Mouse (Mus musculus): ENCODE results near the gene Creld1. TPM values are rescaled to one million over a fixed set of nuclear protein-coding genes. Genes with fewer than 3 reads are reported as not detected.
A peak's percentile ranks its signal among the peaks of the same experiment; 100 is the strongest.

The Creld1 gene
- total and polyA plus RNA-seq, 2 experiments, result 12.3 to 24.4 TPM

DNA sequence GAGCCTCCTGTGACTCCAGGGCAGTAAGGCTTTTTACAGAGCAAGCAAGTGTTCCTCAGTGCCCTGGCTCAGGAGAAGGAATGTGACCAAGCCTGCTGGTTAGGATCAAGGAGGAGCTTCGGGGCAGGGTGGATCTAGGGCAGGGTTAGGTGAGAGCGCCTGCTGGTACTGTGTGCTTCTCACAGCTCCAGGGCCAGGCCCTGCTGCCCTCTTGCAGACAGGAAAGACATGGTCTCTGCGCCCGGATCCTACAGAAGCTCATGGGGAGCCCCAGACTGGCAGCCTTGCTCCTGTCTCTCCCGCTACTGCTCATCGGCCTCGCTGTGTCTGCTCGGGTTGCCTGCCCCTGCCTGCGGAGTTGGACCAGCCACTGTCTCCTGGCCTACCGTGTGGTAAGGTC lies 24.5 kb upstream of the Creld1 start:
- DNase-seq (ENCODE audit: extremely low read depth, low read depth, low spot score), result no peak
- Histone ChIP-seq H3K4me1 (ENCODE audit: control insufficient read depth, insufficient read depth, low read length) (no peaks in the 10 kb centered on the region), H3K36me3 (ENCODE audit: control insufficient read depth, insufficient read depth, low read length) (no peaks in the 10 kb centered on the region), H3K4me3 (ENCODE audit: insufficient read depth, low read depth, low read length) (0 out of 2 replicates have a peak overlapping the region, but pooled peaks have one; percentile 26), H3K27me3 (ENCODE audit: control insufficient read depth, insufficient read depth, low read length) (no peaks in the 10 kb centered on the region), H3K79me2 (ENCODE audit: control insufficient read depth, insufficient read depth, low read length) (no peaks in the 10 kb centered on the region), H3K9ac (ENCODE audit: low read depth, low read length) (no peak overlapping the region), H3K27ac (replicated peaks; ENCODE audit: insufficient read depth, low read depth, low read length) (no peak overlapping the region)
- WGBS, result 66% methylated on average over 10 of the region's 10 CpGs
- TF ChIP-seq CTCF (IDR thresholded peaks at IDR 0.05; ENCODE audit: low read depth, low read length) (no peak), POLR2A (IDR thresholded peaks at IDR 0.05; ENCODE audit: extremely low read depth, insufficient read depth, low read length) (no peak)

DNA sequence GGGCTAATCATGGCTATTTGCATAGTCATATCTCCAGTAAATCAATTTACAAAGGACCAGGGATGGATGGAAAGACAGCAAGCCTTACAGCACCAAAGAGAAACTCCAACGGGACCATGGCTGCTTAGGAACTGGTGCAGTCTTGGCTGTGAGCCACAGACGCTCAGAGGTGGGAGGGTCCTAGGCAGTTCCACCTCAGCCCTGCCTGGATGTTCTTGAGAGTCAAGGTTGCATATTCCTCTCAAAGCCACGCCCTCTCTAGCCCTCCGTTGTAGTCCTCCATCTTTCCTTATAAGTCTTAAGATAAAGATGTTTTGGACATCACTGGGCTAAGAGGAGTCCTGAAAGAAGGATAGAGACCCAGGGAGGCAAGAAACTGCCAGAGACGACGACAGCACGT lies 19.1 kb upstream of the Creld1 start:
- Histone ChIP-seq H3K27me3 (ENCODE audit: control insufficient read depth, insufficient read depth, low read length) (no peaks in the 10 kb centered on the region), H3K4me3 (ENCODE audit: insufficient read depth, low read depth, low read length) (no peak overlapping the region), H3K9ac (ENCODE audit: low read depth, low read length) (no peak overlapping the region), H3K4me1 (ENCODE audit: control insufficient read depth, insufficient read depth, low read length) (no peaks in the 10 kb centered on the region), H3K36me3 (ENCODE audit: control insufficient read depth, insufficient read depth, low read length) (no peaks in the 10 kb centered on the region), H3K27ac (replicated peaks; ENCODE audit: insufficient read depth, low read depth, low read length) (no peak overlapping the region), H3K79me2 (ENCODE audit: control insufficient read depth, insufficient read depth, low read length) (no peaks in the 10 kb centered on the region)
- TF ChIP-seq POLR2A (IDR thresholded peaks at IDR 0.05; ENCODE audit: extremely low read depth, insufficient read depth, low read length) (no peak), CTCF (IDR thresholded peaks at IDR 0.05; ENCODE audit: low read depth, low read length) (no peak)
- 66% methylated on average over 7 of the region's 7 CpGs for WGBS
- DNase-seq (ENCODE audit: extremely low read depth, low read depth, low spot score), result no peak

DNA sequence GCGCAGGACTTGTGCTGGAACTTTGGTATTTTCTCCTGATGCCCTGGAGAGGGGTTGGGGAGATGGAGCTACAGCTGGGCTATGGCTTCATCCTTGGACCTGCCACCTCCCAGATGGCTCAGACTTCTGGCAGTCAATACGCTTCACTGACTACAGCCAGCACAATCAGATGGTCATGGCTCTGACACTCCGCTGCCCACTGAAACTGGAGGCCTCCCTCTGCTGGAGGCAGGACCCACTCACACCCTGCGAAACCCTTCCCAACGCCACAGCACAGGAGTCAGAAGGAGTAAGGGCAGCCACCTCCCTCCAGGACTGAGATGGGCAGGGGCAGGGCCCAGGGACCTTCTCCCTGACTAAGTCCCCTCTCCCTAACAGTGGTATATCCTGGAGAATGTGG lies 17.5 kb upstream of the Creld1 start:
- WGBS, result 73% methylated on average over 5 of the region's 5 CpGs
- H3K79me2 ChIP-seq (ENCODE audit: control insufficient read depth, insufficient read depth, low read length), result no peaks in the 10 kb centered on the region
- no peak for DNase-seq (ENCODE audit: extremely low read depth, low read depth, low spot score)
- H3K27me3 ChIP-seq (ENCODE audit: control insufficient read depth, insufficient read depth, low read length), result no peaks in the 10 kb centered on the region
- no peak overlapping the region for H3K27ac ChIP-seq (replicated peaks; ENCODE audit: insufficient read depth, low read depth, low read length)
- TF ChIP-seq CTCF (IDR thresholded peaks at IDR 0.05; ENCODE audit: low read depth, low read length) (no peak), POLR2A (IDR thresholded peaks at IDR 0.05; ENCODE audit: extremely low read depth, insufficient read depth, low read length) (no peak)
- H3K4me1 ChIP-seq (ENCODE audit: control insufficient read depth, insufficient read depth, low read length), result no peaks in the 10 kb centered on the region; the same call in none of the 2 replicates
- no peak overlapping the region for H3K9ac ChIP-seq (ENCODE audit: low read depth, low read length)
- no peaks in the 10 kb centered on the region for H3K36me3 ChIP-seq (ENCODE audit: control insufficient read depth, insufficient read depth, low read length)
- H3K4me3 ChIP-seq (ENCODE audit: insufficient read depth, low read depth, low read length), result no peak overlapping the region

- Histone ChIP-seq H3K36me3 (ENCODE audit: control insufficient read depth, insufficient read depth, low read length) (no peaks in the 10 kb centered on the region), H3K9ac (ENCODE audit: low read depth, low read length) (no peak overlapping the region), H3K79me2 (ENCODE audit: control insufficient read depth, insufficient read depth, low read length) (peaks cover 5% of the 10 kb centered on the region; the same call in 1 of the 2 replicates), H3K27me3 (ENCODE audit: control insufficient read depth, insufficient read depth, low read length) (no peaks in the 10 kb centered on the region), H3K4me3 (ENCODE audit: insufficient read depth, low read depth, low read length) (no peak overlapping the region), H3K27ac (replicated peaks; ENCODE audit: insufficient read depth, low read depth, low read length) (no peak overlapping the region), H3K4me1 (ENCODE audit: control insufficient read depth, insufficient read depth, low read length) (peaks cover 7% of the 10 kb centered on the region)
- no peak for DNase-seq (ENCODE audit: extremely low read depth, low read depth, low spot score)
- WGBS, result 89% methylated on average over 3 of the region's 3 CpGs
- TF ChIP-seq CTCF (IDR thresholded peaks at IDR 0.05; ENCODE audit: low read depth, low read length) (no peak), POLR2A (IDR thresholded peaks at IDR 0.05; ENCODE audit: extremely low read depth, insufficient read depth, low read length) (no peak)
Measured at GRCm38 (mm10) chr6:113468512-113468911, 14.6 kb upstream of the Creld1 start.

- 7% methylated on average over 9 of the region's 9 CpGs for WGBS
- peaks cover 5% of the 10 kb centered on the region; the same call in 1 of the 2 replicates for H3K79me2 ChIP-seq (ENCODE audit: control insufficient read depth, insufficient read depth, low read length)
- peak overlapping the region; percentile 20 for H3K27ac ChIP-seq (replicated peaks; ENCODE audit: insufficient read depth, low read depth, low read length)
- peak overlapping the region; percentile 81 for H3K9ac ChIP-seq (ENCODE audit: low read depth, low read length)
- no peaks in the 10 kb centered on the region for H3K36me3 ChIP-seq (ENCODE audit: control insufficient read depth, insufficient read depth, low read length)
- H3K4me1 ChIP-seq (ENCODE audit: control insufficient read depth, insufficient read depth, low read length), result peaks cover 7% of the 10 kb centered on the region
- peak; percentile 50 for DNase-seq (ENCODE audit: extremely low read depth, low read depth, low spot score)
- TF ChIP-seq POLR2A (IDR thresholded peaks at IDR 0.05; ENCODE audit: extremely low read depth, insufficient read depth, low read length), result no peak
- peak; percentile 90 for TF ChIP-seq CTCF (IDR thresholded peaks at IDR 0.05; ENCODE audit: low read depth, low read length)
- no peaks in the 10 kb centered on the region for H3K27me3 ChIP-seq (ENCODE audit: control insufficient read depth, insufficient read depth, low read length)
- peak overlapping the region; percentile 60 for H3K4me3 ChIP-seq (ENCODE audit: insufficient read depth, low read depth, low read length)
Measured at GRCm38 (mm10) chr6:113469021-113469420, 14.1 kb upstream of the Creld1 start.

DNA sequence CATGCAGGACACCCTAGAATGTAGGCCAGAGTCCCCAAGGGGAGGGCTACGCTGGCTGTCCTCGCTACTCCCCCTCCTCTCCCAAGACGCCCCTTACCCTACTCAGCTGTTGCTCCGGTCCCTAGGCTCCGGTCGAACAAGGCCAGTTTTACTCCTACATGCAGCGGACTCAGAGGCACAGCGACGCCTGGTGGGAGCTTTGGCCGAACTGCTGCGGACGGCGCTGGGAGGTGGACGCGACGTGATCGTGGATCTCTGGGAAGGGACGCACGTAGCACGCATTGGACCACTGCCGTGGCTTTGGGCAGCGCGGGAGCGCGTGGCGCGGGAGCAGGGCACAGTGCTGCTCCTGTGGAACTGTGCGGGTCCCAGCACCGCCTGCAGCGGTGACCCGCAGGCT lies 13.7 kb upstream of the Creld1 start:
- H3K36me3 ChIP-seq (ENCODE audit: control insufficient read depth, insufficient read depth, low read length), result no peaks in the 10 kb centered on the region
- peak overlapping the region; percentile 20 for H3K27ac ChIP-seq (replicated peaks; ENCODE audit: insufficient read depth, low read depth, low read length)
- H3K79me2 ChIP-seq (ENCODE audit: control insufficient read depth, insufficient read depth, low read length), result peaks cover 5% of the 10 kb centered on the region; the same call in 1 of the 2 replicates
- peak overlapping the region; percentile 81 for H3K9ac ChIP-seq (ENCODE audit: low read depth, low read length)
- no peaks in the 10 kb centered on the region for H3K27me3 ChIP-seq (ENCODE audit: control insufficient read depth, insufficient read depth, low read length)
- TF ChIP-seq POLR2A (IDR thresholded peaks at IDR 0.05; ENCODE audit: extremely low read depth, insufficient read depth, low read length) (no peak), CTCF (IDR thresholded peaks at IDR 0.05; ENCODE audit: low read depth, low read length) (peak; percentile 94)
- H3K4me1 ChIP-seq (ENCODE audit: control insufficient read depth, insufficient read depth, low read length), result peaks cover 7% of the 10 kb centered on the region
- peak overlapping the region; percentile 60 for H3K4me3 ChIP-seq (ENCODE audit: insufficient read depth, low read depth, low read length)
- WGBS, result 2% methylated on average over 31 of the region's 31 CpGs
- peak; percentile 66 for DNase-seq (ENCODE audit: extremely low read depth, low read depth, low spot score)
